Mouse (Mus musculus) testis, adult 2 months (tissue): Measurements from ENCODE around the gene Itga3.

Source experiments
- CTCF ChIP-seq: fragments of 200-500 bp; IDR thresholded peaks from 2 replicates; pipeline ENCODE4 v1.5.1; 2012; ENCODE audit warnings: low read depth, mild to moderate bottlenecking, inconsistent platforms, low read length, moderate library complexity; ENCODE audit not compliant: control insufficient read depth, insufficient read depth, insufficient replicate concordance
- POLR2A ChIP-seq: fragments of 200-500 bp; IDR thresholded peaks from 2 replicates; pipeline ENCODE4 v1.6.1; 2012; ENCODE audit warnings: low read depth, mild to moderate bottlenecking, inconsistent platforms, low read length, moderate library complexity; ENCODE audit not compliant: control insufficient read depth

GRCm38 (mm10) chr11:95034902-95035301, 41.7 kb downstream of the Itga3 start:
- TF ChIP-seq CTCF = no peak
- no peak for TF ChIP-seq POLR2A
